Mouse (Mus musculus) MEL (cell line): ENCODE data around the gene Thsd4. TPM values are rescaled to one million over a fixed set of nuclear protein-coding genes. Genes with fewer than 3 reads are reported as not detected.

Source experiments
- DNase-seq: peaks from one replicate; pipeline ENCODE4 v3.0.0; 2011; ENCODE audit warnings: low read depth, low spot score
- H3K27ac ChIP-seq: 2 replicates; pipeline ENCODE4 v1.5.1; 2012; ENCODE audit warnings: low read depth, mild to moderate bottlenecking, control low read depth, low read length, moderate library complexity; ENCODE audit not compliant: control insufficient read depth
- H3K27me3 ChIP-seq, 2 experiments: fragments of 150-350 bp in 1 of 2; sonication (generic) in 1 of 2; 2 replicates each; pipeline ENCODE4 v1.6.1; 2012; ENCODE audit warnings: low read length in 2 of 2, mild to moderate bottlenecking in 2 of 2, improper control_type of control experiment in 1 of 2, moderate library complexity in 1 of 2; ENCODE audit not compliant: insufficient read depth in 2 of 2, control insufficient read depth in 1 of 2
- H3K36me3 ChIP-seq, 2 experiments: 2 replicates each; pipeline ENCODE4 v1.6.1; 2012 to 2014; ENCODE audit warnings: low read length in 2 of 2, improper control_type of control experiment in 1 of 2, inconsistent platforms in 1 of 2, mild to moderate bottlenecking in 1 of 2; ENCODE audit not compliant: insufficient read depth in 2 of 2, control insufficient read depth in 1 of 2
- H3K4me1 ChIP-seq, 2 experiments: fragments of 150-350 bp in 1 of 2; sonication (generic) in 1 of 2; 2 replicates each; pipeline ENCODE4 v1.6.1; 2012; ENCODE audit warnings: low read length in 2 of 2, improper control_type of control experiment in 1 of 2, mild to moderate bottlenecking in 1 of 2; ENCODE audit not compliant: insufficient read depth in 2 of 2, control insufficient read depth in 1 of 2
- H3K4me3 ChIP-seq, 2 experiments: fragments of 150-350 bp in 1 of 2; sonication (generic) in 1 of 2; 2 replicates each; pipeline ENCODE4 v1.5.1; 2012; ENCODE audit warnings: low read depth in 2 of 2, low read length in 2 of 2, mild to moderate bottlenecking in 2 of 2, moderate library complexity in 2 of 2, control low read depth in 1 of 2, improper control_type of control experiment in 1 of 2; ENCODE audit not compliant: control insufficient read depth in 1 of 2, insufficient read depth in 1 of 2
- H3K79me2 ChIP-seq: 2 replicates; pipeline ENCODE4 v1.6.1; 2012; ENCODE audit warnings: mild to moderate bottlenecking, low read length, moderate library complexity; ENCODE audit not compliant: control insufficient read depth, poor library complexity, insufficient read depth
- H3K9ac ChIP-seq: 2 replicates; pipeline ENCODE4 v1.6.1; 2012; ENCODE audit warnings: low read depth, mild to moderate bottlenecking, control low read depth, low read length, moderate library complexity; ENCODE audit not compliant: control insufficient read depth, poor library complexity, severe bottlenecking
- H3K9me3 ChIP-seq: fragments of 150-350 bp; sonication (generic); replicated peaks from 2 replicates; pipeline ENCODE4 v1.6.1; 2012; ENCODE audit warnings: mild to moderate bottlenecking, low read length, improper control_type of control experiment, moderate library complexity; ENCODE audit not compliant: insufficient read depth
- CHD2 ChIP-seq: IDR thresholded peaks from 2 replicates; pipeline ENCODE4 v1.6.1; 2011; ENCODE audit warnings: low read length, improper control_type of control experiment
- CTCF ChIP-seq, 3 experiments: IDR thresholded peaks in 2 of 3; conservative IDR thresholded peaks in 1 of 3; 2 replicates each; pipeline ENCODE4 v1.5.1; 2011 to 2012; ENCODE audit warnings: low read length in 3 of 3, low read depth in 2 of 3, mild to moderate bottlenecking in 2 of 3, improper control_type of control experiment in 1 of 3, inconsistent platforms in 1 of 3, mixed read lengths in 1 of 3, moderate library complexity in 1 of 3; ENCODE audit not compliant: control insufficient read depth in 1 of 3, insufficient read depth in 1 of 3, poor library complexity in 1 of 3, severe bottlenecking in 1 of 3
- E2F4 ChIP-seq: IDR thresholded peaks from 2 replicates; pipeline ENCODE4 v1.6.1; 2011; ENCODE audit warnings: low read depth, low read length, improper control_type of control experiment, borderline replicate concordance
- ELF1 ChIP-seq: IDR thresholded peaks from 2 replicates; pipeline ENCODE4 v1.6.1; 2014; ENCODE audit warnings: low read depth, mild to moderate bottlenecking, inconsistent platforms, low read length, improper control_type of control experiment, moderate library complexity
- EP300 ChIP-seq, 2 experiments: IDR thresholded peaks; 2 replicates each; pipeline ENCODE4 v1.6.1; 2011; ENCODE audit warnings: improper control_type of control experiment in 2 of 2, low read length in 2 of 2, low read depth in 1 of 2, mild to moderate bottlenecking in 1 of 2
- GABPA ChIP-seq: IDR thresholded peaks from 2 replicates; pipeline ENCODE4 v1.6.1; 2012; ENCODE audit warnings: low read depth, mild to moderate bottlenecking, inconsistent platforms, low read length, improper control_type of control experiment, moderate library complexity
- GATA1 ChIP-seq: IDR thresholded peaks from 2 replicates; pipeline ENCODE4 v1.6.1; 2011; ENCODE audit warnings: low read depth, low read length, improper control_type of control experiment
- HCFC1 ChIP-seq: IDR thresholded peaks from 2 replicates; pipeline ENCODE4 v1.6.1; 2012; ENCODE audit warnings: low read depth, mild to moderate bottlenecking, inconsistent platforms, low read length, improper control_type of control experiment, moderate library complexity
- JUND ChIP-seq: IDR thresholded peaks from 2 replicates; pipeline ENCODE4 v1.6.1; 2011; ENCODE audit warnings: low read depth, mild to moderate bottlenecking, improper control_type of control experiment, low read length
- KAT2A ChIP-seq: conservative IDR thresholded peaks from 2 replicates; pipeline ENCODE4 v1.6.1; 2012; ENCODE audit warnings: low read depth, low read length, improper control_type of control experiment, inconsistent platforms
- MAFK ChIP-seq: IDR thresholded peaks from 2 replicates; pipeline ENCODE4 v1.6.1; 2011; ENCODE audit warnings: low read depth, mild to moderate bottlenecking, low read length, improper control_type of control experiment, borderline replicate concordance
- MAX ChIP-seq: IDR thresholded peaks from 2 replicates; pipeline ENCODE4 v1.6.1; 2011; ENCODE audit warnings: low read length, improper control_type of control experiment
- MEF2A ChIP-seq: IDR thresholded peaks from 2 replicates; pipeline ENCODE4 v1.6.1; 2014; ENCODE audit warnings: low read depth, mild to moderate bottlenecking, inconsistent platforms, low read length, improper control_type of control experiment; ENCODE audit not compliant: poor library complexity, insufficient replicate concordance, severe bottlenecking; ENCODE audit errors: extremely low read depth
- MXI1 ChIP-seq: IDR thresholded peaks from 2 replicates; pipeline ENCODE4 v1.6.1; 2011; ENCODE audit warnings: mild to moderate bottlenecking, low read depth, low read length, improper control_type of control experiment
- MYC ChIP-seq: IDR thresholded peaks from 2 replicates; pipeline ENCODE4 v1.6.1; 2011; ENCODE audit warnings: low read depth, mild to moderate bottlenecking, low read length, improper control_type of control experiment, moderate library complexity
- POLR2A ChIP-seq, 2 experiments: IDR thresholded peaks; 2 replicates each; pipeline ENCODE4 v1.6.1; 2011 to 2012; ENCODE audit warnings: low read length in 2 of 2, mild to moderate bottlenecking in 2 of 2, control low read depth in 1 of 2, improper control_type of control experiment in 1 of 2, low read depth in 1 of 2, moderate library complexity in 1 of 2; ENCODE audit not compliant: control insufficient read depth in 1 of 2, insufficient read depth in 1 of 2, poor library complexity in 1 of 2
- POLR2AphosphoS5 ChIP-seq: IDR thresholded peaks from 2 replicates; pipeline ENCODE4 v1.6.1; 2012; ENCODE audit warnings: low read depth, borderline replicate concordance, mild to moderate bottlenecking, inconsistent platforms, low read length, moderate library complexity, mixed read lengths
- RAD21 ChIP-seq: IDR thresholded peaks from 2 replicates; pipeline ENCODE4 v1.6.1; 2011; ENCODE audit warnings: mild to moderate bottlenecking, low read depth, low read length, improper control_type of control experiment
- RCOR1 ChIP-seq: IDR thresholded peaks from 2 replicates; pipeline ENCODE4 v1.6.1; 2012; ENCODE audit warnings: low read depth, mild to moderate bottlenecking, inconsistent platforms, low read length, improper control_type of control experiment
- SIN3A ChIP-seq: IDR thresholded peaks from 2 replicates; pipeline ENCODE4 v1.6.1; 2012; ENCODE audit warnings: low read length, improper control_type of control experiment, inconsistent platforms
- SMC3 ChIP-seq: IDR thresholded peaks from 2 replicates; pipeline ENCODE4 v1.6.1; 2011; ENCODE audit warnings: low read depth, low read length, improper control_type of control experiment
- TBP ChIP-seq: IDR thresholded peaks from 2 replicates; pipeline ENCODE4 v1.8.0; 2011; ENCODE audit warnings: low read depth, low read length, improper control_type of control experiment
- UBTF ChIP-seq: IDR thresholded peaks from 2 replicates; pipeline ENCODE4 v1.6.1; 2012; ENCODE audit warnings: low read depth, mild to moderate bottlenecking, inconsistent platforms, low read length, improper control_type of control experiment, moderate library complexity, borderline replicate concordance; ENCODE audit not compliant: insufficient read depth
- USF1 ChIP-seq: IDR thresholded peaks from 2 replicates; pipeline ENCODE4 v1.6.1; 2014; ENCODE audit warnings: low read depth, mild to moderate bottlenecking, inconsistent platforms, low read length, improper control_type of control experiment, moderate library complexity
- USF2 ChIP-seq, 2 experiments: IDR thresholded peaks; 2 replicates each; pipeline ENCODE4 v1.6.1; 2011 to 2012; ENCODE audit warnings: improper control_type of control experiment in 2 of 2, low read length in 2 of 2, borderline replicate concordance in 1 of 2, inconsistent platforms in 1 of 2, low read depth in 1 of 2, mild to moderate bottlenecking in 1 of 2; ENCODE audit not compliant: insufficient read depth in 1 of 2
- ZKSCAN1 ChIP-seq: IDR thresholded peaks from 2 replicates; pipeline ENCODE4 v1.6.1; 2012; ENCODE audit warnings: low read depth, mild to moderate bottlenecking, inconsistent platforms, low read length, improper control_type of control experiment, moderate library complexity
- ZMIZ1 ChIP-seq: IDR thresholded peaks from 2 replicates; pipeline ENCODE4 v1.6.1; 2012; ENCODE audit warnings: low read depth, mild to moderate bottlenecking, inconsistent platforms, low read length, improper control_type of control experiment, moderate library complexity
- ZNF384 ChIP-seq: IDR thresholded peaks from 2 replicates; pipeline ENCODE4 v1.6.1; 2012; ENCODE audit warnings: low read depth, mild to moderate bottlenecking, inconsistent platforms, low read length, improper control_type of control experiment
- polyA plus RNA-seq, 2 experiments: library from polyadenylated mRNA; stranded (reverse) in 1 of 2; unstranded in 1 of 2; fragments of >175 nt in 1 of 2; fragments of >200 nt in 1 of 2; gene quantifications; 2 replicates each; pipeline versions ENCODE4 v1.2.1 to v1.2.4; 2012; ENCODE audit warnings: low replicate concordance in 2 of 2, low read depth in 1 of 2; ENCODE audit not compliant: insufficient read length in 2 of 2, insufficient read depth in 1 of 2, missing spikeins in 1 of 2
- total RNA-seq: library from RNA; depleted of rRNA; stranded (reverse); fragments of 300-350 nt; gene quantifications from 2 replicates; pipeline ENCODE4 v1.2.3, GENCODE M21; 2012

The Thsd4 gene
- total and polyA plus RNA-seq, 3 experiments: 0.08 TPM; not detected in 1

DNA sequence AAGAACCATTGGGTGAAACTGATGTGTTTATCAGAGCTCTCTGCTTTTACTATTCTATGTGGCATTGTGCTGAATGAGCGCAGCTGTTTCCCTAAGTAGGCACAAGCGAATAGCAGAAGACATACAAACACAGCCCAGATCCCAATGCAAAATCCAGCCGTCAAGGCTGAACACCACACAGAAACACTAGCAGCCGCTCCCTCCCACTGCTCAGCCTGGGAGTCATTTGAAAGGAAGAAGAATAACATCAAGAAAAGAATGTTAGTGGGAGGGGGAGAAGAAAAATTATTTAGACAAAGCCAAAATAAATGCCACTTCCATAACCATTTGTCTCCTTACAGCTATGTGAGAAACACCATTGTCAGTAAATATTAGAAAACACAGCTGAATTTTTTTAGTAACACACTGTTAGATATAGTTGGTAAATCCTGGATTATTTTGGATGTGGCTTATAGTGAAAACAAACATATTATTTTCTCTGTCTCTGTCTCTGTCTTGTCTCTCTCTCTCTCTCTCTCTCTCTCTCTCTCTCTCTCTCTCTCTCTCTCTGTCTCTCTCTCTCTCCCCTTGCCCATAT lies 148.6 kb downstream of the Thsd4 start:
- no peak for DNase-seq
- Histone ChIP-seq H3K9me3 (no peaks in the 10 kb centered on the region), H3K79me2 (no peaks in the 10 kb centered on the region), H3K4me1 (no peaks in the 10 kb centered on the region), H3K27ac (no peak overlapping the region), H3K9ac (no peak overlapping the region), H3K36me3 (no peaks in the 10 kb centered on the region), H3K27me3 (no peaks in the 10 kb centered on the region), H3K4me3 (no peak overlapping the region)
- TF ChIP-seq KAT2A (no peak), CTCF (IDR thresholded peaks at IDR 0.05 in 2 of 3, conservative IDR thresholded peaks at IDR 0.05 in 1 of 3; ENCODE audit: control insufficient read depth in 1 of 3, insufficient read depth in 1 of 3, low read depth in 2 of 3, low read length in 3 of 3, poor library complexity in 1 of 3, severe bottlenecking in 1 of 3) (no peak), E2F4 (no peak), ZMIZ1 (no peak), MEF2A (no peak), UBTF (no peak), MAX (no peak), MYC (no peak), USF2 (IDR thresholded peaks at IDR 0.05; ENCODE audit: borderline replicate concordance in 1 of 2, insufficient read depth in 1 of 2, low read depth in 1 of 2, low read length in 2 of 2) (no peak), JUND (no peak), SIN3A (no peak), EP300 (IDR thresholded peaks at IDR 0.05; ENCODE audit: low read depth in 1 of 2, low read length in 2 of 2) (no peak), RAD21 (no peak), RCOR1 (no peak), SMC3 (no peak), TBP (no peak), CHD2 (no peak), USF1 (no peak)

DNA sequence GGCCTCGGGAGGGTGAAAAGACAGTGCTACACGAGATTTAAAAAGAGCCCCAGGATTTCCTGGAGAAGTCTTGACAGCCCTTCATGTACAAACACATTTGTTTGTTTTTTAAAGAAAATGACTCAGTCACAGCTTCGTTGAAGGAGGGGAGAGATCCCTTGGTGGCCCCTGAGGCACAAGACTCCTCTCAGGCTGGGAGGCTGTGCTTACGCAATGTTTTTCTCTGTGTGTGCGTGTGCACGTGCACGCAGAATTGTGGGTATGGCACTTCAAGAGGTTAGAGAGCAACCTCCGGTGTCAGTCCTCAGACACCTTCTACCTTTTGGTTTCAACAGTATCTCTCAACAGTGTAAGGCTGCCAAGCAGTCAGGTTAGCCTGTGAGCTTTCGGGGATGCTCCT lies 153.3 kb downstream of the Thsd4 start:
- Histone ChIP-seq H3K9ac (no peak overlapping the region), H3K4me1 (no peaks in the 10 kb centered on the region), H3K79me2 (no peaks in the 10 kb centered on the region), H3K27ac (no peak overlapping the region), H3K9me3 (no peaks in the 10 kb centered on the region), H3K27me3 (no peaks in the 10 kb centered on the region), H3K4me3 (no peak overlapping the region), H3K36me3 (no peaks in the 10 kb centered on the region)
- DNase-seq: no peak
- no peak for TF ChIP-seq GATA1
- no peak for TF ChIP-seq ZNF384
- TF ChIP-seq MAX: no peak
- TF ChIP-seq ZMIZ1: no peak
- no peak for TF ChIP-seq MXI1
- no peak for TF ChIP-seq ZKSCAN1
- TF ChIP-seq GABPA: no peak
- TF ChIP-seq HCFC1: no peak
- no peak for TF ChIP-seq EP300 (IDR thresholded peaks at IDR 0.05; ENCODE audit: low read depth in 1 of 2, low read length in 2 of 2)
- TF ChIP-seq SIN3A: no peak
- no peak for TF ChIP-seq POLR2A (IDR thresholded peaks at IDR 0.05; ENCODE audit: control insufficient read depth in 1 of 2, insufficient read depth in 1 of 2, low read depth in 1 of 2, low read length in 2 of 2, poor library complexity in 1 of 2)
- TF ChIP-seq E2F4: no peak
- TF ChIP-seq MAFK: no peak
- no peak for TF ChIP-seq ELF1
- TF ChIP-seq POLR2AphosphoS5: no peak
